Mouse (Mus musculus) c-Kit-positive CD71-positive TER-119-negative erythroid progenitor cells, embryonic 14.5 days (primary cell): ENCODE measurements at regions not wholly inside any gene's neighbourhood (a gene's known extent, or its start where the extent isn't known, plus 50 kb on each side); places are given as distances from the start of the nearest gene placed in this dataset.

Experiments used
- DNase-seq: peaks from one replicate; pipeline ENCODE4 v3.0.0-alpha.2; 2013; ENCODE audit warnings: low read depth

GRCm38 (mm10) chr16:9341245-9341644 is 511.3 kb downstream of the 1810013L24Rik start:
- no peak for DNase-seq

GRCm38 (mm10) chr16:9353811-9354210 is 523.9 kb downstream of the 1810013L24Rik start:
- DNase-seq = no peak

GRCm38 (mm10) chr16:9354331-9355030 is 524.6 kb downstream of the 1810013L24Rik start:
- DNase-seq = no peak

GRCm38 (mm10) chr16:9358651-9359050 is 528.8 kb downstream of the 1810013L24Rik start:
- DNase-seq = no peak

DNA sequence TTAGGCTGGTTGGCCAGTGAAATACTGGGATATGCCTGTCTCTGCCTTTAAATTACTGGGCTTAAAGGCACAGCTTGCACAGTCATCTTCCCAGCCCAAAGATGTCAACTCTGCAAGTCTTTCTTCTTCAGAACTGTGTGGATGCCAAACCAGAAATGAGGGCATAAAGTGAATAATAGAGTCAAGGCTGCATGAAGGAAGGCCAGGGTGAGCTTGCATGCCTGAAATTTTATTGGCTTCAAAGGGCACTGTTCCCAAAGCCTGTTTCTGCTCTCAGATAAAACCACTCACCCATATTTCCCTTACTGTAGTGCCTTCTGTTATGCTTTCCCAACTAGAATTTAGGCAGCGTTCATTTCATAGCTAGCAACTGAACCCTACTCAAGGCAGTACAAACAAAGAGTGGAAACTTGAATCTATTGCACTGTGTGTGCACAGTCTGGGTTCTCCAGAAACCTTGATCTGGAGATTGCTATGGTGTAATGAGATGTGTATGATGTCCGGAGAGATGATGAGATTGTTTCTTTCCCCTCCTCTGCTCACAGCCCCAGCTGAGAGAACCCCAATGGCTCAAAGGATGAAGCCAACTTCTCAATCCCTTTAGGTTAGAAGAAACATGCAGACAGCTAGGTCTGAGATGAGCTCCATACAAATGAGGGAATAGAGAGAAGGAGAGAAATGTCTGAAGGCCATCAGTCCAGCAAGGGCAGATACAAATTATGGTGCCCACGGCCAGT is 529.7 kb downstream of the 1810013L24Rik start:
- no peak for DNase-seq

DNA sequence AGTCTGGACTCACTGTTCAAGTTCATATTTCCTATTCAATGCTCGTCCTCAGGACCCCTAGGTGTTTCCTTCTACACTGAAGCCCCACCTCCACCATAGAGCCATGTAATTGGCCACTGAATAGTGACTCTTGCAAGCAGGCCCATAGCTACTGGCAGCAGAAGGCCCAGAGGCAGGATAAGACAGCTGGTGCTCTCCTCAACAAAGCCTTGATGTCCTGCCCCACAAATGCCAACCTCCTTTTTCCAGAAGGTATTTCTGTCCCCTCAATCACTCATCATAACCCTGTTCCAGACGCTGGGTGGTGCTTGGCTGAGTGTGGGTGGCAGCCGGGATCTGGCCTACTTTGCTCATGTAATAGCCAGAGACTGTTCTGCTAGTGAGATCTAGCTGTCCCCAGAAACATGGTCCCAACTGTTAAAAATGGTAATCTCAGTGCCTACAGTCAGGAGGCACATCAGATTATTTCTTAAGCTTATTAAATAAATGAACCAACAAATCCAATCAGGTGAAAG is 530.9 kb downstream of the 1810013L24Rik start:
- DNase-seq = no peak

DNA sequence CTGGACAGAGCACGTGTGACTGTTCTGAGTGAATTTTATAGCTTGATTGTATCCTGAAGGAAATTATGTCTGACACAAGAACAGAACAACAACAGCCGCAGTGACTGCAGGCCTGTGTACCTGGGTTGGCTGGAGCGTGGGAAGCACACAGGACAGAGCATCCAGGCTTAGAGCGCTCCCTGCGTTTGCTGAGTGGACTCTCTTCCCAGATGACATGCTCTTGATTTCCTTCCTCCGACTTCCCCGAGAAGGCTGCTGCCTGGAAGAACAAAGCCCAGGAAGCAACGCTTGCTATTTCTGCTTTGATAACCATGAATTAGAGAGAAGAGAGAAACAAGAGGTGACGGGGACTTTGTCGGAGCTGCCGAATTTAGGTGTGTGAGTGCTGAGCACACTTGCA is 532.2 kb downstream of the 1810013L24Rik start:
- no peak for DNase-seq

- no peak for DNase-seq
Observed at GRCm38 (mm10) chr16:9364105-9364504, 534.2 kb downstream of the 1810013L24Rik start.

- DNase-seq = no peak
Observed at GRCm38 (mm10) chr16:9390986-9391385, 561.1 kb downstream of the 1810013L24Rik start.

DNA sequence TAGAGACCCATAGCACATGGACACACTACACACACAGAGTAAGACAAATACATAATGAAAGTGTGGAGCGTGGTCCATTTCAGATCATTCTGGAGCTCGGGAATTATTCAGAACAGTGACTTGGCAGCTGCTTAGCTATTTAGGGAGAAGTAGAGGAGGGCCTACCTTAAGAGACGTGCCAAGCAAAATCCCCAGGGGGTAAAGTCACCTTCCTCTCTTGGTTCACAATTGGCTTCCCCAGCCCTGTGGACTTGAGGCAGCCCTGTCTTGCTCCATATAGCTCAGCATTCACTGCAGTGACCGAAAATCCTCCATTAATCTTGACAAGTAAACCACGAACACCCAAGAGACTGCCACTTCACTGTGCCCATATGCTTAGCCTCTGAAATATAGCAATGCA is 574.8 kb downstream of the 1810013L24Rik start:
- no peak for DNase-seq

GRCm38 (mm10) chr16:9408196-9408595 is 578.3 kb downstream of the 1810013L24Rik start:
- no peak for DNase-seq

DNA sequence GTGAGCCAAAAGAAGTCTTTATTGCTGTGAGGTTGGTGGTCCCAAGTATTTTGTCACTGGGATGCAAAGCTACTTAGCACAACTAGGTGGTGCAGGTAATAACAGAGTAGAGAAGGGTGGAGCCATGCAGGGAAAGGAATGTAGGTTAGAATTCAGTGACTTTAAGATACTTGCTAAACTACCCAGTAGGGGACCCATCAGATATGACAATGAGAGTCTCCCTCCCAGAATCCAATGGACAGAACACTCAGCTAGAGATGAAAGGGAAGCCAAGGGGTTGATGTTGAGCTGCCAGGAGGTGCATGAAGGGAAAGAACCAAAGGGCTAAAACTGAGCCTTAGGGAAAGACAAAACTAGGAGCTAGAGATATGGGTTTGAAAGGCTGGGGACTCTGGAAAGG is 564.9 kb downstream of the Grin2a start:
- DNase-seq = no peak

- DNase-seq = no peak
Observed at GRCm38 (mm10) chr16:9439300-9439856, 556.0 kb downstream of the Grin2a start.

DNA sequence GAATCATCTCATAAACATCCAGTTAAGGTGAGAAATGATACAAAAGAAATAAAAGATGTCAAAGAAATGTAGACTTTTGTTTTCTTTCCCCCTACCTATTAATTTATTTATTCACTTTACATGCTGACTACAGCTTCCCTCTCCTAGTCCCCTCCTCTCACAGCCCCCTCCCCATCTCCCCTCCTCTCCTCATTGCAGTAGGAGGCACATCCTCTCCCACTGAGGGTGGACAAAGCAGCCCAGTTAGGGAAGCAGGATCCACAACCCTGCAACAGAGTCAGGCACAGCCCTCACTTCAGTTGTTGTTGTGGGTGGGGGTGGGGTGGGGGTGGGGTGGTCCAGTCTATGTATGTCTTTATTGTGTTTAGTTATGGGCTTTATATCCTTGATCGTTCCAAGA is 555.5 kb downstream of the Grin2a start:
- no peak for DNase-seq

GRCm38 (mm10) chr16:9452058-9452457 is 543.3 kb downstream of the Grin2a start:
- no peak for DNase-seq

GRCm38 (mm10) chr16:9457574-9457973 is 537.8 kb downstream of the Grin2a start:
- DNase-seq = no peak

- no peak for DNase-seq
Observed at GRCm38 (mm10) chr16:9462497-9462896, 532.9 kb downstream of the Grin2a start.

DNA sequence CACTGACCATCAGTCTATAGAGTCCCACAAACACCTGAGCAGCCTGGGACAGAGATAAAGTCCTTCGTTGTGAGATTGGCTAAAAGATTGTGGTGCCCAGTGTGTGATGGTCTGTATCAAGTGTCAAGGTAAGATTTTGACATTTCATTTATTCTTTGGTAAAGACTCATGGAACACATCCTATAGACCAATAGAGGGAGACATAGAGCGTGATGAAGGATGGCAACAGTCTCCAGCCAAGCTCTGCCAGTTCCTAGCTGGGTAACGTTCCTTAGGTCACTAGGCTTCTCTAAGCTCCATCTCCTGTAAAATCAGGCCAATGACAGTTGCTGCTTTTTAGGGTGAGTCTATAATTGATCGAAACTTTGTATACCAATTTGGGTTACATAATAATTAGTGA is 526.0 kb downstream of the Grin2a start:
- DNase-seq = no peak

- DNase-seq = no peak
Observed at GRCm38 (mm10) chr16:9485291-9485690, 510.1 kb downstream of the Grin2a start.

DNA sequence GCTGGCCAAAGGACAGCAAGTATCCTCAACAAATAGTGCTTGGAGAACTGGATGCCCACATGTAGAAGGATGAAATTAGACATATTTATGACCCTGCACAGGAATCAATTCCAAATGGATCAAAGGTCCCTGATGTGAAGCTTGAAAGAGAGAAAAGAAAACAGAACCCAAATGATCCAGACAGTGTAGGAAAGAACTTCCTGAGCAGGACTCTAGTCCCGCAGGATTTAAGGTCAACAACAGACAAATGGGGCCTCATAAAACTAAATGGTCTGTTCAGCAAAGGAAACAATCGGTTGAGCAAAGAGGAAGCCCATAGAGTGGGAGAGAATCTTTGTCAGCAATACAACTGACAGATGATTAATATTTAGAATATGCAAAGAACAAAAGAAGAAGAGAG is 497.1 kb downstream of the Grin2a start:
- no peak for DNase-seq

DNA sequence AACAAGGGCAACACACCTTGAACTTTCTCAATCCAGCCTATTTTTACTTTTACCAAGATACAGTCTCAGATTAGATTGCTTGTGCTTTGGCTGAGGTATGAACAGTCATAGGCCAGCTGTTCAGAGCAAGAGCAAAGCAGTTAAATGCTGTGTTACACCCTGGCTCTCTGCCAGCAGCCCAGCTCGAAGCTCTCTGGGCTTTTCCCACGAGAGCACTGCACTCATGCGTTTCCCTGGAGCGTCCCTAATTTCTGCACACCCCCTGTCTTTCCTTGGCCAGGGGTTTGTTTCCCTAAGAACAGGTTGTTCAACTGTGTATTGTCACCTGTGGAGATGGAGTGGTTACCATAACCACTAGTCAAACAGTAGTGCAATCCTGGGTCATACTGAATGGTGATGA is 493.6 kb downstream of the Grin2a start:
- no peak for DNase-seq

DNA sequence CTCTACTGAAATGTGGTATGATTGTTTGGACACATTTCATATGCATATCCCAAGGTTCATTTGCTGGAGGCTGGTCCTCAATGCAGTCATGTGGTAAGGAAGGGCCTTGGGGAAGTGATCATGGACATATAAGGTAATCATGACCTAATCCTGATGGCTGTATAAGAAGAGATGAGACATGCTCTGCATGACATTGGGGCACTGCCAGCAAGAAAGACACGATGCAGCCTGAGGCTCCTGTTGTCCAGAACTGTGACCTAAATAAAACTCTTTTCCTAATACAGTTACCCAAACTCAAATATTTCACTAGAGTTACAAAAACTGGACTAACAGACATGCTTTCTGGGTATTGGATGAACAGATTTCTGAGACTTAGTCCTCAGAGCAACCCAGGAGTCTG is 485.7 kb downstream of the Grin2a start:
- DNase-seq = no peak

GRCm38 (mm10) chr16:9514538-9514937 is 480.8 kb downstream of the Grin2a start:
- DNase-seq = no peak
